Mouse (Mus musculus): ENCODE data around the gene Jpt2.

The Jpt2 gene

DNA sequence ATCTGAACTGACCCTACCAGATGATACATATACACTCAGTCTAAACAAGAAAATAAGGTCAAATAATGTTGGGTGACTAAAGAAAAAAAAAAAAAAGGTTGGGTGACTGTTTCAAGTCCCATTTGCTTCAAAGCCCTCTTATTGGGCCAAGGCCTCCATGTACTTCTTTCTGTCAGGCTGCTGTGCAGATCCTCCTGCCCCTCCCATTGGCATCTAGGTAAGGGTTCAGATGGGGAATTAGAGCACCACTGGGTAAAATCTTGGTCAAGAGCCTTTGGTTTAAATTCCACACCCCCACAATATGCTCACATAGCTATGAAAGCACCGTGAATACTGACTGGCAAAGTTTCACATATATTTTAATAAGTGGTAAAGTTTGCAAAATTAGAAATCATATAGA lies 37.2 kb downstream of the Jpt2 start:
- no peak for ATAC-seq (ENCODE audit: insufficient number of reproducible peaks, low FRiP score, low TSS enrichment)

DNA sequence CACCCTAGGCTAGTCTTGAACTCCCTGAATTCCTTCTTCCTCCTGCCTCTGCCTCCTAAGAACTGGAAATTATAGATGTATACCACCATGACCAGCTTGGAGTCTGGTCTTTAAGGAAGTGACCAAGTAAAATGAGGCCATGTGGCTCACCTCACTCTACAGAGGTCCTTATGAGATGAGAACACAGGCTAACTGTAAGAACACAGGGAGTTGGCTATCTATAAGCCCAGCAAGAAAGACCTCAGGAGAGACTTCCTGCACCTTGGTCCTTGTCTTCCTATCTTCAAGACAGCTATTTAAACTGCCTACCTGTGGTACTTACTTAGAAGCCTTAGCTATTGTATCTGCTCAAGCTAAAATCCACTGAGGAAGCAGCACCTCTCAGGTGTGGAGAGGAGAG lies 46.5 kb downstream of the Jpt2 start:
- ATAC-seq (ENCODE audit: insufficient number of reproducible peaks, low FRiP score, low TSS enrichment), result no peak

DNA sequence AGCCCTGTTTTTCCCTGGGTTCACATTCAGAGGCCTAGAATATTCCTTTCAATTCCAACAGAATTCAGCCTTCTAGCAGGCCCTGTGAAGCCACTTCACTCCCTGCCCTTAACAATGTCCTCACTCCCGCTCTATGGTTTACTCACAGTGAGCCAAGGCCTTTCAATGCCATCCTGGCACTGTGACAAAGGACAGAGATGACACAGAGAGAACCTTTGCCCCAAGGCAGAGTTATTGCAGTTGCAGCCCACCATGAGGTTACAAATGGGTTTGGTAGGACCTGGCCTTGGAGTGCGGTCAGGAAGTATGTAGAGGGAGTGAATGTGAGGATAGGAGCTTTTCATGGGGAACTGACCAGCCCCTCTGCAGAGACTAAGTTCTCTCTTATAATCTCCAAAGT lies 52.9 kb downstream of the Jpt2 start:
- no peak for ATAC-seq (ENCODE audit: insufficient number of reproducible peaks, low FRiP score, low TSS enrichment)

DNA sequence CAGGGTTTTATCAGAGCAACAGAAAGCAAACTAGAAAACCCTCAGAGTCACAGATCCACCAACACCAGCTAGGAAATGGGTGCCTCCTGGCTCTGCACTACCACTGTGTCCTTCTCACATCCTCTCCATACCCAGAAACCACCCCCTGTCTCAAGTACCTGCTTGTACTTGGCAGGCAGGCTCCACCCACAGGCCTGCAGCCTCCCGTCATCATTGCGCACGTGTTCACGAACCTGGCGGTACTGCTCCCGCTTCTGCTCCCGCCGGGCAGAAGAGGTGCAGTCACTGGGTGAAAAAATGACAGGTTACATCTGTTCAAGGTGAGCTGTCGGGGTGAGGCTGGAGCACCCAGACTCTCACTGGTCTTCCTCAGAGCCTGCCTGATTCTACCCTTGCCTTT lies 56.7 kb downstream of the Jpt2 start:
- no peak for ATAC-seq (ENCODE audit: insufficient number of reproducible peaks, low FRiP score, low TSS enrichment)

DNA sequence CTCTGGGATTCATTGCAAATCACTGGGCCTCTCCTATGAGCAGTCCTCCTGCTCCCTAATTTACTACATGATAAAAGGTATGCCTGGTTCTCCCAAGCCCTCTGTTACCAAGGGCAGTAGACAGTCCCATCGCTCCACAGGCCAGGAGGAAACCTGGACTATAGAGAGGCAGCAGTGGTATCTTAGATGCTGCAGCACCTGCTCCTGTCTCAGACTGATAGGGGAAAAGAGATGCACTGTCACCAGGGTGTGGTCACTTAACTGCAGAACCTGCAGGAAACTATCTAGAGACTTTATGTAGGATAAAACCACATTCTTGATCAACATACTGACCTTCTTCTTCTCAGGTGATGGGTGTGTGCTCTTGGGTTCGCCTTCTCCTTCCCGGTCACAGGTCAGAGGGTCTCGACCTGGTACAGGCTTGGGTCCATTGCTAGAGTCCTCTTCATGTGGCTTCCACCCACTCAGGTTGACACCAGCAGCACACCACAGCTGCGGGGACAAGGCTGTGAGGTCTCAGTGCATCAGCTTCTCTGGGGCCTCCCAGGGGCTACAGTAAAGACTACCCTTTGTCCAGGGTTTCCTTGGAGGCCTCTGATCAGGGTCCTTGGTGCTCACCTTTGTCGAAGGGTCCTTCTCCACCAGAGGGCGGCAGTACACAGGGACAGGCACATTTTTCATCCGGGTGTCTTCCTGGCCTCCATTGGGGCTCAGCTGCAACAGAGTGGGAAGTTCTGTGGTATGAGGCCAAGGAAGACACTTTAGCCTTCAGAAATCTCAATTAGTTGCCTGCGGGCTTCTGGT lies 57.6 kb downstream of the Jpt2 start:
- ATAC-seq (ENCODE audit: insufficient number of reproducible peaks, low FRiP score, low TSS enrichment), result no peak

DNA sequence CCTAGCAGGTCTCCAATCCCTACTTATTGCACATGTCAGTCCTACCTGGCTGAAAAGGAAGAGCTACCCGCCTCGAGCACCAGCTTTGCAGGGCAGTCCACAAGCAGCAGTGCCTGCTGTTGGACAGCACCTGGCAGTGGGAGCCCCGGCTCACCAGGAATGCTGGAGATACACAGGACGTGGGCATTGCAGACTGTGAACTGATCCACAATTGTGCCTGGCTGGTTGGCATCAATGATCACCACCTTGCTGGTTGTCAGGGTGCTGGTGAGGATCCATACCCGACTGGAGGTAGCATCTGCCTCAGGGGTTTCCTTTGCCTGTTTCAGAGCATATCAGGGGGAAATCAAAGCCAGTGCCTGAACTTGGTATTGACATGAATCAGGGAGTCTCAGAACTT lies 58.4 kb downstream of the Jpt2 start:
- no peak for ATAC-seq (ENCODE audit: insufficient number of reproducible peaks, low FRiP score, low TSS enrichment)

DNA sequence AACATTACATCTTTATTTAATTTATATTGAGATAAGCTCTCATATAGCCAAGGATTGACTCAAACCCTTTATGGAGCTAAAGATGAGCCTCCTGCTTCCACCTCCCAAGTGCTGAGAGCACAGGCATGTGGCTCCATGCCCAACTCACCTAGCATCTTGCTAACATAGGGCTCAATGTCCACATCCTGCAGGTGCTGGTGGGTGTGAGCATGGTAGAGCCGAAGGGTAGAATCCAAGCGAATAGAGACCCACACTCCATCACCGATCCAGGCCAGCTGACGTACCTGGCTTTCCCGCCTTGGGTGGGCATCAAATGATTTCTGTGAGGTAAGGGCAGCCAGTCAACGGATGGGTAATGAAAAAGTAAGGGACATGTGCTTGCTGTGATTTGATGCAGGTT lies 60.5 kb downstream of the Jpt2 start:
- ATAC-seq (ENCODE audit: insufficient number of reproducible peaks, low FRiP score, low TSS enrichment), result no peak

DNA sequence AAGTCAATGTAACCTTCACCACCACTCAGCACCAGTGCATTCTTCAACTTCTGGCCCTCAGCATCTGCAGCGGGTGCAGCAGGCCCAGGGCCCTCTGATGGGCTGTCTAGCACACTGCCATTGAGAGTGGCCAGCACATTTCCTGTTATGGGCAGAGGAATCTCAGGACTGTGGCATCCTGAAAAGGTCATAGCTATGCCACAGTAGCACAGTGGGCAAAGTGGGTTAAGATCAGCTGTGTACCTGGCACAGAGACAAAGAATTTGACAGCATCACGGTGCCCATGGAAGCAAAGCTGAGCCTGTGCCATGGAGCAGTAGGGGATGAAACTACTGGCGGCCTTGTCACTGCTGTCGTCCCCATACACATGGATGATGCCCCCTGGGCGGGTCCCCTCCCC lies 61.3 kb downstream of the Jpt2 start:
- no peak for ATAC-seq (ENCODE audit: insufficient number of reproducible peaks, low FRiP score, low TSS enrichment)

DNA sequence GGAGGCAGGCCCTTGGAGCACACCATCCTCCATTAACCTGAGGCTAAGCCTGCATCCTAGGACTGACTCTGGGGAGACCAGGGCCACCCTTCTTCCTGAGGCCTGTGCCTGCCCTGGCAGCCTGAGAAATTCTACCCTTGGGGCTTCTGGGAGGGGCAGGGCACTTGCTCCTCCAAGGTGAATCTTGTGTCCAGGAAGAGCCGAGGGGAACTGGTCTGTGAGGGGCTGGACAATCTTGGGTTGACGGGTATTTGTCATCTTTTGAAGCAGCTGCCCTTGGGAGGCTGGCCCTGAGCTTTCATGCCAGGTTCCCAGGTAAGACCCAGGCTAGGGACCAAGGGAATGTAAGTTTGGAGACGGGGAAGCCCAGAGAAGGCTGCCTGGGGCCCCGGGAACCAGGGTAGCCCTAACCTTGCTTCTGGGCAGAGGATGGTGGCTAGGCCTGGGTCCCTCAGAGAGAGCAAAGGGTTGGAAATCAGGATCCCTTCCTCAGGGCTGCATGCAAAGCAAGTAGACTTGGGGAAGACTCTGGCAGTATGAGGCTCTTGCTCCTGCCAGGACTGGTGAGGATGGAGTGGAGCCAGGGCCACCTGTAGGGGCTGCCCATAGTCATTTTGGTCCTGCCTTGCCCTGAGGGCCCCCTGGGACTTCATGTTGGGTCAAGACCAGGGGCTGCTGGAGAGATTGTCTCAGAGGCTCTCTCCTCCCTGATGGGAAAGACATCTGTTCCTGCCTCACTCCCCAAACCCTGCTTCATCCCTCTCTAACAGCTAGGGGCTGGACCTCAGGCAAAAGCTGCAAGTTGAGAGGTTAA lies 62.2 kb downstream of the Jpt2 start:
- no peak for ATAC-seq (ENCODE audit: insufficient number of reproducible peaks, low FRiP score, low TSS enrichment)

DNA sequence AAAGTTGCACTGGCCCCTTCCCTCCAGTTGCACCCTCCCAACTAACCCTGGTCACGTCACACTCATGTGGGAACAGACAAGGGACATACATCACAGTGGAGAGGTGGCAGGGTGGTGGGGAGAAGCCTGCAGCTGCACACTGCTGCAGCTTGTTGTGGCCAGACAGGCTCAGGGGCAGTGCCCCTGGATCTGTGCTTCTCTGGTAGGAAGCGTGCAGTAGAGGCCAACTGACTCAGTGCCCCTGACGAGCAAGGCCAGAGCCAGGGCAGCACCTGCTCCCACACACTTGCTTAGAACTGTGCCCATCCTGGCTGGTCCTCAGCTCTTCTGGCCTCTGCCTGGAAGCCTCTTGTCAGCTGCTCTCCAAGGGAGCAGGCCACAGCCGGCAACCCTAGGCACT lies 62.9 kb downstream of the Jpt2 start:
- ATAC-seq (ENCODE audit: insufficient number of reproducible peaks, low FRiP score, low TSS enrichment), result no peak

DNA sequence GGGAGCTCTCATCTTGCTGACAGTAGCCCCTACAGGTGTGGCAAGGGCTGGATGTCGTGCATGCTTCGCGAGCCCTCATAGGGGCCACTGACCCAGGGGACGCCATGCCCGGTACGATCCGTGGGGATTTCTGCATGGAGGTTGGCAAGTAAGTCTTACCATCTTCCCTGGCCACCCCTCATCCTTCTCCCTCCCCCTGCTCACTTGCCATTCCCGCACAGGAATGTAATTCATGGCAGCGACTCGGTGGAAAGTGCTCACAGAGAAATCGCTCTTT lies 63.6 kb downstream of the Jpt2 start:
- no peak for ATAC-seq (ENCODE audit: insufficient number of reproducible peaks, low FRiP score, low TSS enrichment)

DNA sequence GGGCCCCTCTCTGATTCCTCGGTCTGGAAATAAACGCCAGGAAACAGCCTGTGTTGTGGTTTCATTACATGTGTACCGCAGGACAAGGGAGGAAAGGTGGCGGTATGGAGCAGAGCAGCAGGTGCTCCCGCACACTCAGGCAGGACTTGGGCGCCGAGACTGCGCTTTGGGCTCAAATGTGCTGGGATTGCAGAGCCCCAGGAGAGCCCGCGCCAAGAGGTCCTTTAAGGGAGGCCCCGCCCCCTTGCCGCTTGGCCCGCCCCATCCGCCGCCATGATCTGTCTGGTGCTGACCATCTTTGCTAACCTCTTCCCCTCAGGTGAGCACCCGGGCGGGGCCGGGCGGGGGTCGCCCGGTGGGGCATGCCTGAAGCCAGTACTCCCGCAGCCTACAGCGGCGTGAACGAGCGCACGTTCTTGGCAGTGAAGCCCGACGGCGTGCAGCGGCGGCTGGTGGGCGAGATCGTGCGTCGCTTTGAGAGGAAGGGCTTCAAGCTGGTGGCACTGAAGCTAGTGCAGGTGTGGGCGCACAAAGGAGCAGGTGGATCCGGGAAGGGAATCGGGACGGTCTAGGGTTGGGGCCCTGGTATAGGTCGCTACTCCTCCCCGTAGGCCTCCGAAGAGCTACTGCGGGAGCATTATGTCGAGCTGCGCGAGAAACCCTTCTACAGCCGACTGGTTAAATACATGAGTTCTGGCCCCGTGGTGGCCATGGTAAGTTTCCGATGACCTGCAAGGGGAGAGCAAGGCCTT lies 64.1 kb downstream of the Jpt2 start, which contains the start of gene Nme3:
Nme3 (plus strand) TSS at position 260 of the 752 bp plus-strand sequence.
- peak; percentile 32; the same call in 1 of the 2 replicates for ATAC-seq (ENCODE audit: insufficient number of reproducible peaks, low FRiP score, low TSS enrichment)

DNA sequence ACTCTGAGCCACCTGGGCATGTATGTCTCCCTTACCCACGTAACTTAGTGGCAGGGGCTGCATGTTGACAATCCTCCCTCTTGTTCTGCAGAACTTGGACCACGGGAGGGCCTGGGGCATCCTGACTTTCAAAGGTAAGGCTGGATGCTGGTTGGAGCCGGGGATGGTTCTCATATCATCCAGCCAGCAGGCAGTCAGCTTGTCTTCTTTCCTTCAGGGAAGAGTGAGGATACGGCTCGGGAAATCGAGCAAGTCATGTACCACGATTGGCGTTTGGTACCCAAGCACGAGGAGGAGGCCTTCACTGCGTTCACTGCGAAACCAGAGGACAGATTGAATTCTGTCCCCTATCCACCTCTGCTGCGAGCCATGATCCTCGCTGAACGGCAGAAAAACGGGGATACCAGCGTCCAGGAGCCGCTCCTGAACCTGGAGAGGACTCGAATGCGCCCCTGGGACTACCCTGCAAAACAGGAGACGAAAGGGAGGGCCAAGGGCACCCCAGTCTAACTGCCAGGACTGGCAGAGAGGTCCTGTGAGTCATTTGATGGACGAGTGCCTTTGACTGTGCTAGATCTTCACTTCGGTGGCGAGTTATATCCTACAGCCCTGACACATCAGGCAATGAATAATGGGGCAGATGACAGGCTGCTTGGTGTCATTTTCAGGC lies 64.8 kb downstream of the Jpt2 start:
- ATAC-seq (ENCODE audit: insufficient number of reproducible peaks, low FRiP score, low TSS enrichment), result no peak

DNA sequence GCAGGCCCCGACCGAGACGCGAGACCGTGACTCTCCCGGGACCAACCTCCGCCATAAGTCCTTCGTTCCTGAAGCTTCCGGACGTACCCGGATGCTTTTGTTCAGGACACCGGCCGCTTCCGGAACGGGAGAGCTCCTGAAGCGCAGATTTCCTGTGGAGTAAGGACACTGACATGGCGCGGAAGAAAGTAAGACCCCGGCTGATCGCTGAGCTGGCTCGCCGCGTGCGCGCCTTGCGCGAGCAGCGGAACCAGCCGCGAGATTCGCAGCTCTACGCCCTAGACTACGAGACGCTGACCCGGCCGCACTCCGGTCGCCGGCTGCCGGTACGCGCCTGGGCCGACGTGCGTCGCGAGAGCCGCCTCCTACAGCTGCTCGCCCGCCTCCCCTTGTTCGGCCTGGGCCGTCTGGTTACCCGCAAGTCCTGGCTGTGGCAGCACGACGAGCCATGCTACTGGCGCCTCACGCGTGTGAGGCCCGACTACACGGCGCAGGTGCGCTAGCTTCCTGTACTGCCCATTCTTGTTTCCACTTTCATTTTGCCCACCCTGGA lies 65.4 kb downstream of the Jpt2 start, which contains the start of the genes Eme2 and Mrps34:
Eme2 (minus strand) TSS at position 93 of the 553 bp plus-strand sequence.
Mrps34 (plus strand) TSS at position 122 of the 553 bp plus-strand sequence.
- ATAC-seq (ENCODE audit: insufficient number of reproducible peaks, low FRiP score, low TSS enrichment), result peak; percentile 17; the same call in 1 of the 2 replicates

DNA sequence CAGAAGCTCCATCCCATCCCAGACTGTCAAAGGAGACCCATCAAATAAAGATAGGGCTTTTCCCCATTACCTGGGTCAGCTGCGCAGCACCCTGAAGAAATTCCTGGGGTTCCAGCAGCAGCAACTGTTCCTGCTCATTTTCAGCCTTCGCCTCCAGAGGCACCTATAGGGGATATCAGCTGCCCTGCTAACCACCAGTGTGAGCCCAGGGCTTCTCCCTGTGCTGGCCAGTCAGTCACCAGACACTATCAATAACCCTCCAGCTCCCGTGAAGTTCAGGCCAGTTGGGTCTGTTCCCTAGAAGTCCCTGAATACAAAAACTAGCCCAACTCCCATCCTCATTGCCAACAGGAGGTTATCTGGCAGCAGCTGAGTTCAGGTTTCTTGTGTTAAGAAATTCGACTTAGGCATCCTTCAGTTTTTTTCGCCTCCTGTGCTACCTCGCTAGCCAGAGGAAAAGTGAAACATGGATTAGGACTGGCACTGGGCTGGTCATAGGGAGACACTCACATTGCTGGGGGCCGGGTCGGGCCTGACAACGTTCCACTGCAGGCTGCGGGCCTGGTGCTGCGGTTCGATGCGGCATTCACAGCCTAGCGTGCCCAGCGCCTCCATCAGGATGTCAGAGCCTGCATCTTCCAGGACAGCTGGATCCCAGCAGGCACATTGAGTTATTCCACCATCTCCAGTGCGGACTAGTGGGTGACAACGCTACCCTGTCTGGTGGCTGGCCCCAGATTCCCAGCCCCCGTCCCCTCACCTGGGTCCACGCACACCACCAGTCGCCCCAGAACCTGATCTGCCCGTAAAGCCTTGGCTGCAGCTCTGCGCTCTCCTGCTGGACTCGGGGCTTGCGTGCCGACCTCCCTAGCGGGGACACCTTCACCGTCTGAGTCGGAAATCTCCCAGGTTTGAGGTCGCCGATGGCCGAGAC lies 66.2 kb downstream of the Jpt2 start:
- ATAC-seq (ENCODE audit: insufficient number of reproducible peaks, low FRiP score, low TSS enrichment), result no peak

DNA sequence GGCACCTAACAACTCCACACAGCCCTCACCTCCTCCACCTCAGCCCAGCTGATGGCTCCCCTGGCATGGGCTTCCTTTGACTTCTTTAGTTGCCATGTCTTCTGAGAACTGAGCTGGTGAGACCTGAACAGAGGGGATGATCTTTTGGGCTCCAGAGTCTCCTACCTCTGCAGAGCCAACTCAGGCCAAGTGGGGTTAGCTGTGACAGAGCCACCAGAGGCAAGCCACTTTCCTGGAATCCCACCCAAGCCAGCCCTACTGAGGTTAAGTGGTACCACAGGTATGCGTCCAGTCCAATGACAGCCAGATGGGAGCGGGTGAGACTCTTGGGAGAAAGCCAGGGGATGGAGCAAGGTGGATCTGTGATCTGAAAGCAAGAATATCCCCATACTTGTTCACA lies 67.2 kb downstream of the Jpt2 start:
- no peak for ATAC-seq (ENCODE audit: insufficient number of reproducible peaks, low FRiP score, low TSS enrichment)

DNA sequence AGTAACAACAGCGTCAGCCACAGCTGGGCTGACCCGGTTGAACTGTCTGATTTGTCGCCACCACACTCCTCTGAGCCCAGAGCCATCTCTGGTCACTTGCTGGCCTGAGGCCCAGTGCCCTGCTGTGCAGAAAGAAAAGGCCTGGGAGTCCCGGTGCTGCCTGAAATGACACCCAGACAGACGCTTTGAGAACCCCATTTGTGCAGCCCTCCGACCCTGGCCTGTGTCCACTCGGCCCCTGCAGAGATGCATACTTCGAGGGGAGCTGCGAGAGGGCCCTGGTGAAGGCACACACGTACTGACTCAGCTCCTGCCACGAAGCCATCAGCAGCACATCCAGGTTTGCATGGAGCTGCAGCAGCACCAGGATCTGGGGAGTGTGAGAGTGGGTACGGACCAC lies 67.7 kb downstream of the Jpt2 start:
- ATAC-seq (ENCODE audit: insufficient number of reproducible peaks, low FRiP score, low TSS enrichment), result no peak

DNA sequence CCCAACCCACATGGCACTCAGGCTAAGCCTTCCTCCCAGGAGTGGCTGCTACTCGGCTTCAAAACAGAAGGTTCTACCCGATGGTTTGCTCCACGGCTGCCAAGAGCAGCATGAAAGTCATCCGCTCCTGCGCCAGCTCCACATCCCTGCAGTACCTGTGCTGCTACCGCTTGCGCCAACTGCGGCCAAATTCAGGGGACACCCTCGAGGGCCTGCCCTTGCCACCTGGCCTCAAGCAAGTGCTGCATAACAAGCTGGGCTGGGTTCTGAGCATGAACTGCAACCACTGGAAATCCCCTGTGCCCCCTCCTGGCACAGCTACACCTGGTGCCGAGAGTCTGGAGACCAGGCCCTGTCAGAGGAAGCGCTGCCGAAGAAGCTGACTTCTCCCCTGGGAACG lies 69.2 kb downstream of the Jpt2 start:
- ATAC-seq (ENCODE audit: insufficient number of reproducible peaks, low FRiP score, low TSS enrichment), result no peak
